Mouse (Mus musculus) stomach, postnatal 0 days (tissue): ENCODE results near the gene Zfp422. TPM values are rescaled to one million over a fixed set of nuclear protein-coding genes. Genes with fewer than 3 reads are reported as not detected.

Experiments used
- ATAC-seq: fragments of 200-750 bp; cut with Nextera tagmentation; 2 replicates; pipeline ENCODE4 v1.8.0; 2017; ENCODE audit not compliant: low FRiP score, low TSS enrichment
- DNase-seq: peaks from one replicate; pipeline ENCODE4 v3.0.0-alpha.2; 2016; ENCODE audit warnings: low spot score
- H3K27ac ChIP-seq: fragments of 300-500 bp; sonication (generic); replicated peaks from 2 replicates; pipeline ENCODE4 v1.5.1; 2014; ENCODE audit warnings: mild to moderate bottlenecking, control low read depth
- H3K27me3 ChIP-seq: fragments of 300-500 bp; sonication (generic); 2 replicates; pipeline ENCODE4 v1.6.1; 2014; ENCODE audit warnings: low read length; ENCODE audit not compliant: control insufficient read depth, insufficient read depth
- H3K36me3 ChIP-seq: fragments of 300-500 bp; sonication (generic); 2 replicates; pipeline ENCODE4 v1.6.1; 2014; ENCODE audit warnings: low read length, mixed read lengths; ENCODE audit not compliant: control insufficient read depth, insufficient read depth
- H3K4me1 ChIP-seq: fragments of 300-500 bp; sonication (generic); replicated peaks from 2 replicates; pipeline ENCODE4 v1.6.1; 2014; ENCODE audit warnings: antibody characterized with exemption; ENCODE audit not compliant: control insufficient read depth, insufficient read depth
- H3K4me2 ChIP-seq: fragments of 300-500 bp; sonication (generic); replicated peaks from 2 replicates; pipeline ENCODE4 v1.6.1; 2014; ENCODE audit warnings: low read depth, mild to moderate bottlenecking, control low read depth, moderate library complexity
- H3K4me3 ChIP-seq: fragments of 300-500 bp; sonication (generic); 2 replicates; pipeline ENCODE4 v1.5.1; 2014; ENCODE audit warnings: low read depth, low read length, control low read depth
- H3K9ac ChIP-seq: fragments of 300-500 bp; sonication (generic); 2 replicates; pipeline ENCODE4 v1.6.1; 2014; ENCODE audit warnings: mild to moderate bottlenecking, low read length, control low read depth, mixed read lengths
- H3K9me3 ChIP-seq: fragments of 300-500 bp; sonication (generic); 2 replicates; pipeline ENCODE4 v1.6.1; 2016; ENCODE audit warnings: low read length; ENCODE audit not compliant: control insufficient read depth
- CTCF ChIP-seq: IDR thresholded peaks from 2 replicates; pipeline ENCODE4 v1.5.1; 2016; ENCODE audit warnings: antibody characterized with exemption, low read depth, mild to moderate bottlenecking, moderate library complexity
- EP300 ChIP-seq: optimal IDR thresholded peaks from 2 replicates; pipeline ENCODE3; 2016; ENCODE audit warnings: antibody characterized with exemption
- WGBS: fragments of 180-500 bp; shearing (Covaris S2); extraction: QIAGEN DNeasy Blood & Tissue Kit; methylation state at CpG from one replicate; pipeline ENCODE4 v1.1.7; 2014; 5-methylcytosine and 5-hydroxymethylcytosine counted together
- polyA plus RNA-seq: library from polyadenylated mRNA; unstranded; fragments of >200 nt; fragmentation: Nextera tagmentation; extraction: Ambion mirVana; gene quantifications from 2 replicates; pipeline ENCODE4 v1.2.1, GENCODE M21; 2015

Zfp422 gene
- 52.4 and 54.4 TPM in 2 replicates for polyA plus RNA-seq

DNA sequence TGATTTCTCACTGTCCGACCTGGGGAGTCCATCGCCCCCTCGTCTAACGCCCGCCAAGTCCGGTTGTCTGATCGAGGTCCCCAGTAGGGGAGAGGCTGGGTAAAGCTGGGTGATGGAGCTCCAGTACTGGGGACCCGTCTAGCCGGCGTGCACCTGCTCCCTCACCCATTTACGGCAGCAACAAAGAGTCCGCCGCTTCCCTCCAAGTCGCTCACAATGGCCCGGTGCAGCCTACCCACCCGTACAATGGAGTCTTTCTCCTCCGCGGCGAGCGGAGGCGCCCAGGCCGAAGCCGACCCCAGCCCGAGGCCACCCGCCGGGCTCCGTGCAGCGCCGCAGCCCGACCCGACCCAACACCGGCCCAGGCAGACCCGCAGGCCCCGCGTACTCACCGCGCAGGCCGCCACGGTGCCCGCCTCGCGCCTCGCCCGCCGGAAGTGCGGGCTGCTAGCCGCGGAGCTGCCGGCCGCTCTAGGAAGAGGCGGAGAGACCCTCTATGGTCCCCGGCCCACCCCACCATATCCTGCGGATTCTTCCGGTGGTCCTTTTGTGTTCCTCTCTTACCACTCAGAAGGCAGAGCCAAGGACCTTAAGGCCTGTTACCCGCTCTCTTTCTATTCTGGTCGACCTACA is at the start of gene Zfp422:
Zfp422 (minus strand) TSS at position 461 of the 633 bp plus-strand sequence.
- peak within 1 kb of the TSS; percentile 78 for H3K4me2 ChIP-seq
- no peaks in the 10 kb centered on the region for H3K27me3 ChIP-seq
- H3K9me3 ChIP-seq = no peaks in the 10 kb centered on the region
- peak within 1 kb of the TSS; percentile 97 for H3K9ac ChIP-seq
- no peaks in the 10 kb centered on the region for H3K4me1 ChIP-seq
- peak; percentile 87 for ATAC-seq
- under 1% methylated on average over 25 of the region's 56 CpGs for WGBS
- peak within 1 kb of the TSS; percentile 87 for H3K27ac ChIP-seq
- peak; percentile 81 for DNase-seq
- no peaks in the 10 kb centered on the region for H3K36me3 ChIP-seq
- TF ChIP-seq EP300 (no peak), CTCF (no peak)
- peak within 1 kb of the TSS; percentile 68 for H3K4me3 ChIP-seq

DNA sequence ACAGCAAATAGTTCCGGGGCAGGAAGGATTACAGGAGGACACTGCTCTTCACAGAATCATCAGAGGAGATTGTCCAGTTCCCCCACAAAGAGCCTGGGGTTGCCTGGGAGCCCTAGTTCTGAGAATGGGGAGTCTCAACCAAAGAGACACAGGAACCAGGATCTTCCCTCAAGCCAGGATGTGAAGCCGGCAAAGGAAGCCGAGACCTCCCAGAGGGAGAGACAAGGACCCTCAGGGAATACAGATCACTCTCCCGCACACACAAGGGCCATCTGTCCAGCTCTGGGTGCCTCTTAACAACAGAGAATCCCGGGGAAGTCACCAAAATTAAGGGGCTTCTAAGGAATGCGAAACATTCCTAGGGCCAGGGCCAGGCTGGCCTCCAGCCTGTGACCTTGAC is 48.5 kb upstream of the Zfp422 start:
- no peaks in the 10 kb centered on the region for H3K36me3 ChIP-seq
- H3K27ac ChIP-seq = no peak overlapping the region
- 75% methylated on average over 6 of the region's 6 CpGs for WGBS
- DNase-seq (no peak), ATAC-seq (no peak)
- no peak overlapping the region for H3K4me3 ChIP-seq
- TF ChIP-seq EP300 (no peak), CTCF (no peak)
- H3K4me2 ChIP-seq = no peak overlapping the region
- H3K9ac ChIP-seq = no peak overlapping the region
- 0 out of 2 replicates have a peak, but pooled peaks cover 2% of the 10 kb centered on the region for H3K4me1 ChIP-seq
- H3K9me3 ChIP-seq = no peaks in the 10 kb centered on the region
- no peaks in the 10 kb centered on the region for H3K27me3 ChIP-seq

DNA sequence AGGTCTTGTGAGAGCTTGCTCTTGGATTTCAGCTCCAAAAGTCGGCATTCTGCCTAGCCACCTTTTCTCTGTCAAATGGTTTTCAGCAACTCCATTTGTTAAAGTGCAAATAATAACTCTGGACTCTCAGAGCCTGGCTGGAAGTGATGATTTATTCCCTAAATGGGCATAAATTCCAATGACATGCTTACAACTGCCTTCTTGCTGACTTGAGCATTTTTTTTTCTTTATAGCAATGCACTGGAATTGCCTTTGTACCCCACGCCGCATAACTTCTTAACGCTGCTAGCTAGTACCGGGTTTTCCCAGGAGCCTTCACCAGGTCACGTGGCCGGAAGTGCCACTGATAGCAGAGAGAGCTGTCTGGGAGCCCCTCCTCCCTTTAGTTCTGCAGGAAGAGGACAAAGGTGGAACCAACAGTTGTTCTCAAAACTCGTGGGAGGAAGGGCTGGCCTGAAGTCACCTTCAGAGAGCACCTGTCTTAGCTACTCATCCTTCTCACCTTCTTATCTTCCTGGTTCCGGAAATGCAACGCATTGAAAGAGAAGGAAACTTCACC is 47.6 kb upstream of the Zfp422 start:
- no peak overlapping the region for H3K9ac ChIP-seq
- TF ChIP-seq CTCF = no peak
- no peak overlapping the region for H3K4me2 ChIP-seq
- H3K27ac ChIP-seq = no peak overlapping the region
- WGBS = 39% methylated on average over 10 of the region's 10 CpGs
- DNase-seq (no peak), ATAC-seq (no peak)
- no peak overlapping the region for H3K4me3 ChIP-seq
- H3K9me3 ChIP-seq = no peaks in the 10 kb centered on the region
- H3K4me1 ChIP-seq = no peaks in the 10 kb centered on the region
- H3K36me3 ChIP-seq = no peaks in the 10 kb centered on the region
- no peaks in the 10 kb centered on the region for H3K27me3 ChIP-seq

DNA sequence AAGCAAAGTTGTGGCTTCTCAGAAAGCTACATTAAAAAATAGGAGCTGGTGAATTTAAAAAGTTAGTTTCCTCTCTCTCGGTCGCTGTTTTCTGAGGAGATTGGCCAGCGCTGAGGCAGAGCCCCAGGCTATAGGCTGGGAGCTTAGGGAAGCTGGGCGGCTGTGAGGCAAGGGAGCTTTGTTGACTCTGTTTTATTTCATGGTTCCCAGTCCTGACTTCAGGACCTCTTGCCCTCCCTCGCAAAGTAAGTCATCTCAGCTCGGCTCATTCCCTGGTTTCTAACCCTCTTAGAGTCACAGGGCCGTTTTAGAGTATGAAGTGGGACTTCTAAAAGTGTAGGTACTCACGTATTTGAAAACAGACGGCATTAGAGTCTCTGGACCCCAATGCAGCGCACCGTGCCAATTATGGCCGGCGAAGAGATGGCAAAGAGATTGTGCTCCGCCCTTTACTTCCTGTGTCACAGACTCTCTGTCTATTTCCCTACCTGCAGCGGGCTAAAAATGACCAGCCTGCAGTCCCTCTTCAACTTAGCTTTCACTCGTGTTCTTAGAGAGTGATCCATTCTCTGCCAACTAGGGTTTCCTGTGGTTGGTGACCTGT is 45.6 kb upstream of the Zfp422 start:
- no peaks in the 10 kb centered on the region for H3K9me3 ChIP-seq
- peak overlapping the region; percentile 84 for H3K4me2 ChIP-seq
- peak overlapping the region; percentile 48 for H3K4me3 ChIP-seq
- no peak for ATAC-seq
- WGBS = 27% methylated on average over 16 of the region's 16 CpGs
- H3K9ac ChIP-seq = peak overlapping the region; percentile 51
- TF ChIP-seq EP300 = no peak
- no peak for TF ChIP-seq CTCF
- H3K27me3 ChIP-seq = no peaks in the 10 kb centered on the region
- DNase-seq = peak; percentile 40
- peak overlapping the region; percentile 78 for H3K27ac ChIP-seq
- no peaks in the 10 kb centered on the region for H3K36me3 ChIP-seq
- no peaks in the 10 kb centered on the region; the same call in 1 of the 2 replicates for H3K4me1 ChIP-seq

DNA sequence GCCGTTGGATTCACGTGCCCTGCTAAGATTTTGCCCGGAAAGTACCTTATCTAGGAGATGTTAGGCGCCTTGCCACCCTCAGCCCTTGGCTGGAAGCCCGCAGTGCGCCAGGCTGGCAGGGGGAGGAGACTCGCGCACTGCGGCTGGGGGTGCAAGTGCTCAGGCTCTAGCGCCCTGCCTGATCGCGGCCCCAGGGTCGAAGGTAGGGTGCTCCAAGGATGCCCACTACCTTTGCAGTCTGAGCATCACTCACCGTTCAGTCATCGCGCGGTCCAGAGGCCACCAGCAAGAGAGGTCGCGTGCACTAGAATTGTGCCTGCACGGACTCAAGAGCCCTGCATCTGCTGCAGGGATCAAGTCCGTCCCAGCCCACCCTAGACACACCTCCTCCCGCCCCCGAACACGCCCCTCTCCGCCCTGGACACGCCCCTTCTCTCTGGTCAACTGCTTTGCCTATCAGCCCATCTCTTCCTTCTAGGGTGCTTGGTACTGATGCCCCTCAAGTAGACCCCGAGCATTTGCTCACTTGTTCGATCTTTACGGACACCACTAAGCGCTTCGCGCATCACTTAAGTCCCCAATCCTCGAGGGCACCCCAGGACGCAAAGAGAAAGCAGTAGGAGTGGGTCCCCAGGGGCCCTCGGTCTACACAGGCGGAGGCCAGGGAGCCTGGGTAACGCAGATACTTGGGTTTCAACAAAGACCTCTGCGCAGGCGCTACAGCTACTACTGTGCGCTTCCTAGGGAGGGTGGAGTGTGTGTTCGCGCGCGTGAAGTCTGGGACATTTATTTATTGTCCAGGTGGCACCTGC is 44.9 kb upstream of the Zfp422 start, which contains the start of gene Rassf4:
Rassf4 (minus strand) TSS at position 482 of the 812 bp plus-strand sequence.
- peak within 1 kb of the TSS; percentile 78 for H3K27ac ChIP-seq

More for the DNA sequence above, 44.9 kb upstream of the Zfp422 start, which contains the start of gene Rassf4:
- Histone ChIP-seq H3K4me2 (peak within 1 kb of the TSS; percentile 84), H3K36me3 (no peaks in the 10 kb centered on the region), H3K9me3 (no peaks in the 10 kb centered on the region), H3K9ac (peak within 1 kb of the TSS; percentile 51), H3K4me1 (no peaks in the 10 kb centered on the region; the same call in 1 of the 2 replicates), H3K27me3 (no peaks in the 10 kb centered on the region), H3K4me3 (peak within 1 kb of the TSS; percentile 48)
- peak; percentile 92 for DNase-seq
- TF ChIP-seq EP300 (no peak), CTCF (no peak)
- under 1% methylated on average over 44 of the region's 44 CpGs for WGBS
- ATAC-seq = peak; percentile 90
